Mouse (Mus musculus) limb, embryonic 11.5 days (tissue): ENCODE results near the gene Speer4e. TPM values are rescaled to one million over a fixed set of nuclear protein-coding genes. Genes with fewer than 3 reads are reported as not detected.
"Not testable (repeated sequence)": the region's sequence is repeated elsewhere in the genome, so short reads cannot be mapped to it uniquely, and the experiment has no call there.

Source experiments
- ATAC-seq: fragments of 200-750 bp; cut with Nextera tagmentation; 2 replicates; pipeline ENCODE4 v1.8.0; 2017; ENCODE audit warnings: low read depth; ENCODE audit not compliant: insufficient number of reproducible peaks, low FRiP score, low TSS enrichment
- DNase-seq: peaks from one replicate; pipeline ENCODE4 v3.0.0-alpha.2; 2015; ENCODE audit warnings: low spot score
- H3K27ac ChIP-seq: fragments of 300-500 bp; sonication (generic); replicated peaks from 2 replicates; pipeline ENCODE4 v1.5.1; 2014; ENCODE audit warnings: low read depth, mild to moderate bottlenecking, low read length
- H3K27me3 ChIP-seq: fragments of 300-500 bp; sonication (generic); 2 replicates; pipeline ENCODE4 v1.6.1; 2014; ENCODE audit warnings: mild to moderate bottlenecking, low read length, mixed read lengths; ENCODE audit not compliant: control insufficient read depth, insufficient read depth
- H3K36me3 ChIP-seq: fragments of 300-500 bp; sonication (generic); 2 replicates; pipeline ENCODE4 v1.6.1; 2014; ENCODE audit warnings: mild to moderate bottlenecking, low read length, moderate library complexity, mixed read lengths; ENCODE audit not compliant: control insufficient read depth, insufficient read depth
- H3K4me1 ChIP-seq: fragments of 300-500 bp; sonication (generic); 2 replicates; pipeline ENCODE4 v1.6.1; 2014; ENCODE audit warnings: low read length, mixed read lengths; ENCODE audit not compliant: control insufficient read depth, insufficient read depth
- H3K4me2 ChIP-seq: fragments of 300-500 bp; sonication (generic); 2 replicates; pipeline ENCODE4 v1.6.1; 2014; ENCODE audit warnings: low read depth, mild to moderate bottlenecking, moderate library complexity; ENCODE audit not compliant: severe bottlenecking
- H3K4me3 ChIP-seq: fragments of 300-500 bp; sonication (generic); 2 replicates; pipeline ENCODE4 v1.5.1; 2014; ENCODE audit warnings: low read depth, low read length
- H3K9ac ChIP-seq: fragments of 300-500 bp; sonication (generic); 2 replicates; pipeline ENCODE4 v1.6.1; 2014; ENCODE audit warnings: mild to moderate bottlenecking, low read length
- H3K9me3 ChIP-seq: fragments of 300-500 bp; sonication (generic); 2 replicates; pipeline ENCODE4 v1.6.1; 2016; ENCODE audit warnings: low read length; ENCODE audit not compliant: control insufficient read depth
- WGBS: fragments of 180-500 bp; shearing (Covaris S2); extraction: QIAGEN DNeasy Blood & Tissue Kit; methylation state at CpG from one replicate; pipeline ENCODE4 v1.1.7; 2014; 5-methylcytosine and 5-hydroxymethylcytosine counted together
- polyA plus RNA-seq: library from polyadenylated mRNA; unstranded; fragments of >200 nt; fragmentation: Nextera tagmentation; extraction: Ambion mirVana; gene quantifications from 2 replicates; pipeline ENCODE4 v1.2.1, GENCODE M21; 2014

Gene Speer4e
- polyA plus RNA-seq, 1 experiment from 2014 or later = not detected

- H3K9me3 ChIP-seq, H3K27me3 ChIP-seq, H3K9ac ChIP-seq, H3K27ac ChIP-seq, H3K4me3 ChIP-seq, ATAC-seq, H3K4me1 ChIP-seq, H3K36me3 ChIP-seq, H3K4me2 ChIP-seq, DNase-seq: not testable (repeated sequence)
- 26% methylated on average over 4 of the region's 4 CpGs for whole genome bisulfite sequencing
These were observed 11.2 kb downstream of the Speer4e start for GRCm38 (mm10) chr5:14927047-14927446.

GRCm38 (mm10) chr5:14914799-14915198, 23.4 kb downstream of the Speer4e start, which contains the start of gene Gm9758:
Gene Gm9758 (minus strand): TSS chr5:14914899.
- H3K27ac ChIP-seq, H3K4me1 ChIP-seq, H3K9me3 ChIP-seq, H3K4me3 ChIP-seq, H3K27me3 ChIP-seq, H3K9ac ChIP-seq, DNase-seq, ATAC-seq, H3K4me2 ChIP-seq, H3K36me3 ChIP-seq: not testable (repeated sequence)
- 55% methylated on average over 1 of the region's 1 CpGs for WGBS

GRCm38 (mm10) chr5:14914361-14914760, 23.9 kb downstream of the Speer4e start:
- not testable (repeated sequence) for H3K4me1 ChIP-seq, H3K27ac ChIP-seq, H3K36me3 ChIP-seq, DNase-seq, H3K9ac ChIP-seq, ATAC-seq, H3K9me3 ChIP-seq, H3K4me3 ChIP-seq, H3K27me3 ChIP-seq, H3K4me2 ChIP-seq
- 78% methylated on average over 2 of the region's 3 CpGs for WGBS

- 17% methylated on average over 3 of the region's 3 CpGs for WGBS
- not testable (repeated sequence) for H3K9ac ChIP-seq, H3K27ac ChIP-seq, H3K4me3 ChIP-seq, DNase-seq, H3K4me2 ChIP-seq, H3K9me3 ChIP-seq, H3K27me3 ChIP-seq, H3K36me3 ChIP-seq, ATAC-seq, H3K4me1 ChIP-seq
These were observed 34.7 kb downstream of the Speer4e start for GRCm38 (mm10) chr5:14903539-14903938.

- 74% methylated on average over 3 of the region's 3 CpGs for WGBS
These were observed 46.0 kb downstream of the Speer4e start for GRCm38 (mm10) chr5:14892242-14892641.

GRCm38 (mm10) chr5:14885291-14885690, 52.9 kb downstream of the Speer4e start:
- not testable (repeated sequence) for H3K27ac ChIP-seq, H3K9me3 ChIP-seq, H3K4me2 ChIP-seq, H3K27me3 ChIP-seq, H3K9ac ChIP-seq, DNase-seq, H3K4me3 ChIP-seq, H3K36me3 ChIP-seq, H3K4me1 ChIP-seq, ATAC-seq
- 82% methylated on average over 2 of the region's 2 CpGs for WGBS

More at GRCm38 (mm10) chr5:14892242-14892641, 46.0 kb downstream of the Speer4e start:
- no peaks in the 10 kb centered on the region; the same call in 1 of the 2 replicates for H3K9me3 ChIP-seq
- no peak overlapping the region for H3K9ac ChIP-seq
- no peaks in the 10 kb centered on the region for H3K4me1 ChIP-seq
- no peak overlapping the region for H3K4me3 ChIP-seq
- ATAC-seq (no peak), DNase-seq (no peak)
- no peaks in the 10 kb centered on the region for H3K36me3 ChIP-seq
- no peaks in the 10 kb centered on the region for H3K27me3 ChIP-seq
- no peak overlapping the region for H3K27ac ChIP-seq
- H3K4me2 ChIP-seq = no peak overlapping the region

Other genes starting within 250 kb of the Speer4e start
- not detected in 2 replicates for gene Gm9758, start 23.5 kb downstream of the Speer4e start, polyA plus RNA-seq
- not detected in 2 replicates for gene Gm10354, start 40.5 kb upstream of the Speer4e start, polyA plus RNA-seq
- gene Gm17019, start 94.6 kb upstream of the Speer4e start, polyA plus RNA-seq = not detected in 2 replicates